15 mouse cellular contexts compared by ENCODE assay signal in the genomic region with DNA sequence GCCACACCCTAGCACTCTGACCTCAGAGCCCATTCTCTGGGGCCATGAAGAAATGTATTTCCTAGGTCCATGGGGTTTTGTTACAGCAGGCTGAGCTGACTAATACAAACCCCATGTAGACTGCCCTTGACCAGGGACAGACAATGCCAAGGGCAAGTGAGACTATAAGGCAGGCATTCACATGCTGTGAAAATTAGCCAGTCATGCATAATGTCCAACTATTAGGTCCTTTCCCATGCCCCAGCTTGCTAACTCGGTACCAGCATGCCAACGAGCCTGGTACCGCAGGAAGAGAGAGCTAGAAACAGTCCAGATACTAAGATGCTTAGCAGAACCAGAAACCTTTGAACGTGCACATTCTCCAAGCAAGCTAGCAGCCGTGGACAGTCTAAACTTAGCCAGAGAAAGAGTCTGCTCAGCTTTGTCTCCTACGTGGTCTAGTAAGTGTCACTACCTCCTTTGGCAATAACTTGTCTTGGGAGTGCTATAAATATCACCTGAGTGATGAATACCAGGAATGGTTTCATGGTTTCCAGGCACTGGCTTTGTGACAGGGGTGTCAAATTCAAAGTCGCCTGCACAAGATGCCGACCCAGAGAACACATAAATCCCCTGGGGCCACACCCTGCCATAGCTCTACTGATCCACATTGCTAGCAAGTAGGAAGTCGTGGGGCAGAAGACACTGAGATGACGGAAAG. TPM values are rescaled to one million over a fixed set of nuclear protein-coding genes. Genes with fewer than 3 reads are reported as not detected.
A peak's percentile ranks its signal among the peaks of the same experiment; 100 is the strongest.
DNase-seq lines count a peak whose midpoint lies in the region; ATAC-seq and TF ChIP-seq lines count a peak whose summit lies in the region.
"Had no signal": no experiment of that assay in that cellular context is flagged by ENCODE, and none has a peak within 500 bp of the region (broad histone marks: within the 10 kb centered on the region; RNA-seq: fewer than 3 reads in every experiment).

No protein-coding gene starts in this region.

- ATAC-seq in kidney, embryonic 16.5 days (ENCODE audit: low FRiP score, low TSS enrichment), result no peak
- peak; percentile 83 for ATAC-seq in heart, postnatal 0 days (ENCODE audit: insufficient read depth, low read depth)
- no peak for ATAC-seq in erythroid progenitor cell, adult 5-6 weeks (replicated peaks; ENCODE audit: low FRiP score, poor library complexity, severe bottlenecking)
- no peak for ATAC-seq in stomach, postnatal 0 days (ENCODE audit: low FRiP score, low TSS enrichment)
- ATAC-seq: inflammation-experienced regulatory T-cells, adult 6 months had no signal

- peaks cover 6% of the 10 kb centered on the region; the same call in 1 of the 2 replicates for H3K4me1 ChIP-seq in kidney, embryonic 16.5 days (ENCODE audit: insufficient read depth, low read length)
- H3K4me1 ChIP-seq in heart, postnatal 0 days (ENCODE audit: control insufficient read depth, insufficient read depth), result peaks cover 66% of the 10 kb centered on the region
- H3K4me1 ChIP-seq in stomach, postnatal 0 days (replicated peaks; ENCODE audit: control insufficient read depth, insufficient read depth), result no peaks in the 10 kb centered on the region
- H3K4me1 ChIP-seq: midbrain, embryonic 12.5 days; neural tube, embryonic 12.5 days had no signal

- TF ChIP-seq CTCF in heart, postnatal 0 days (IDR thresholded peaks at IDR 0.05; ENCODE audit: low read depth), result no peak
- no peak for TF ChIP-seq CTCF in stomach, postnatal 0 days (IDR thresholded peaks at IDR 0.05; ENCODE audit: low read depth)

- H3K9me3 ChIP-seq in kidney, embryonic 16.5 days (ENCODE audit: low read length), result no peaks in the 10 kb centered on the region
- no peaks in the 10 kb centered on the region for H3K9me3 ChIP-seq in heart, postnatal 0 days (replicated peaks; ENCODE audit: control insufficient read depth, low read length)
- no peaks in the 10 kb centered on the region for H3K9me3 ChIP-seq in stomach, postnatal 0 days (ENCODE audit: control insufficient read depth, low read length)
- H3K9me3 ChIP-seq: lung, embryonic 15.5 days; midbrain, embryonic 12.5 days; neural tube, embryonic 12.5 days had no signal

- peak; percentile 79 for TF ChIP-seq EP300 in heart, postnatal 0 days (IDR thresholded peaks at IDR 0.05; ENCODE audit: low read depth)
- no peak for TF ChIP-seq EP300 in stomach, postnatal 0 days (optimal IDR thresholded peaks at IDR 0.05)

- H3K9ac ChIP-seq in kidney, embryonic 16.5 days (replicated peaks; ENCODE audit: low read length), result no peak overlapping the region
- no peak overlapping the region for H3K9ac ChIP-seq in heart, postnatal 0 days (replicated peaks; ENCODE audit: low read depth, low read length)
- no peak overlapping the region for H3K9ac ChIP-seq in stomach, postnatal 0 days (ENCODE audit: low read length)
- H3K9ac ChIP-seq: lung, embryonic 15.5 days; midbrain, embryonic 12.5 days; neural tube, embryonic 12.5 days had no signal

- no peak overlapping the region for H3K4me3 ChIP-seq in kidney, embryonic 16.5 days (ENCODE audit: low read length)
- H3K4me3 ChIP-seq in heart, postnatal 0 days (ENCODE audit: low read depth, low read length), result no peak overlapping the region
- H3K4me3 ChIP-seq in stomach, postnatal 0 days (ENCODE audit: low read depth, low read length), result no peak overlapping the region
- H3K4me3 ChIP-seq: layer of hippocampus, adult 2 months; lung, embryonic 15.5 days; midbrain, embryonic 12.5 days; neural tube, embryonic 12.5 days had no signal

- H3K27ac ChIP-seq in kidney, embryonic 16.5 days (ENCODE audit: low read length), result no peak overlapping the region
- H3K27ac ChIP-seq in heart, postnatal 0 days (ENCODE audit: low read depth), result peak overlapping the region; percentile 91
- no peak overlapping the region for H3K27ac ChIP-seq in stomach, postnatal 0 days (replicated peaks)
- H3K27ac ChIP-seq: layer of hippocampus, adult 2 months; lung, embryonic 15.5 days; midbrain, embryonic 12.5 days; neural tube, embryonic 12.5 days had no signal

- H3K27me3 ChIP-seq in kidney, embryonic 16.5 days (ENCODE audit: insufficient read depth, low read length), result no peaks in the 10 kb centered on the region
- no peaks in the 10 kb centered on the region for H3K27me3 ChIP-seq in heart, postnatal 0 days (ENCODE audit: control insufficient read depth, insufficient read depth, low read length)
- no peaks in the 10 kb centered on the region for H3K27me3 ChIP-seq in stomach, postnatal 0 days (ENCODE audit: control insufficient read depth, insufficient read depth, low read length)
- H3K27me3 ChIP-seq: lung, embryonic 15.5 days; midbrain, embryonic 12.5 days; neural tube, embryonic 12.5 days had no signal

- DNase-seq in kidney, adult 11 months, result peak; percentile 49
- peak; percentile 19 for DNase-seq in R1 (ENCODE audit: low read depth, low spot score)
- DNase-seq in gastrocnemius, postnatal 25 days, result peak; percentile 78
- DNase-seq in heart, postnatal 0 days (ENCODE audit: low spot score), result peak; percentile 88
- DNase-seq in cerebellum, adult 11-12 months, result no peak
- DNase-seq in stomach, postnatal 0 days (ENCODE audit: low spot score), result no peak
- DNase-seq: adrenal gland, adult 8-10 months; retina, postnatal 1 day had no signal

- H3K4me2 ChIP-seq in kidney, embryonic 16.5 days (replicated peaks; ENCODE audit: low read depth, low read length), result no peak overlapping the region
- H3K4me2 ChIP-seq in heart, postnatal 0 days (ENCODE audit: low read depth, low read length), result no peak overlapping the region; the same call in 1 of the 2 replicates
- H3K4me2 ChIP-seq in stomach, postnatal 0 days (replicated peaks; ENCODE audit: low read depth), result no peak overlapping the region
- H3K4me2 ChIP-seq: lung, embryonic 15.5 days; midbrain, embryonic 12.5 days; neural tube, embryonic 12.5 days had no signal

- H3K36me3 ChIP-seq in kidney, embryonic 16.5 days (ENCODE audit: insufficient read depth, low read length), result no peaks in the 10 kb centered on the region
- H3K36me3 ChIP-seq in heart, postnatal 0 days (replicated peaks; ENCODE audit: control insufficient read depth, insufficient read depth, low read length), result no peaks in the 10 kb centered on the region
- no peaks in the 10 kb centered on the region for H3K36me3 ChIP-seq in stomach, postnatal 0 days (ENCODE audit: control insufficient read depth, insufficient read depth, low read length)
- H3K36me3 ChIP-seq: lung, embryonic 15.5 days; midbrain, embryonic 12.5 days; neural tube, embryonic 12.5 days had no signal

- 60% methylated on average over 10 of the region's 10 CpGs for WGBS in kidney, embryonic 16.5 days
- 24% methylated on average over 10 of the region's 10 CpGs for WGBS in heart, postnatal 0 days
- WGBS in stomach, postnatal 0 days, result 67% methylated on average over 10 of the region's 10 CpGs

RNA-seq across cellular contexts. Expression of a gene that starts 22.2 kb away (rescaled TPM):
- polyA plus RNA-seq in kidney, embryonic 16.5 days (2015; fragmentation: Nextera tagmentation; extraction: Ambion mirVana), result 18.9 and 19.1 TPM in 2 replicates
- total RNA-seq in gastrocnemius, postnatal 25 days (2021), result 100 to 1,000 TPM in 1 of 2 experiments, 10 to 100 TPM in 1; 77.1 to 100 TPM
- 92.4 and 92.6 TPM in 2 replicates for total RNA-seq in heart, postnatal 0 days (2014; rRNA removed; ENCODE audit: low replicate concordance)
- 67.0 and 75.3 TPM in 2 replicates for polyA plus RNA-seq in heart, postnatal 0 days (2015; fragmentation: Nextera tagmentation; extraction: Ambion mirVana)
- total RNA-seq in erythroid progenitor cell, adult 5-6 weeks (2015; ENCODE audit: low replicate concordance), result 3.2 TPM in 1 of 2 replicates, not detected in the other
- total RNA-seq in erythroid progenitor cell, adult 5-6 weeks (2017; ENCODE audit: low replicate concordance), result 0.26 TPM in 1 of 2 replicates, not detected in the other
- polyA plus RNA-seq in stomach, postnatal 0 days (2015; fragmentation: Nextera tagmentation; extraction: Ambion mirVana), result 14.3 and 17.5 TPM in 2 replicates

Comparison
In these comparisons a context has a peak if more than half of its experiments do, and no peak if none do; other contexts are left out.
1. DNase-seq: peak in kidney, adult 11 months (single experiment), R1 (single experiment), gastrocnemius, postnatal 25 days (single experiment) and heart, postnatal 0 days (single experiment); none in cerebellum, adult 11-12 months (single experiment) and stomach, postnatal 0 days (single experiment).
2. RNA of a gene that starts 22.2 kb away (total RNA-seq): 77.1 to 100 TPM in gastrocnemius, postnatal 25 days and 92.4 to 92.6 TPM in heart, postnatal 0 days; 0.26 to 3.2 TPM in erythroid progenitor cell, adult 5-6 weeks; every median in the first group is over 10 times any median in the second.